Mouse (Mus musculus) heart, embryonic 13.5 days (tissue): ENCODE results near the gene Supt5. TPM values are rescaled to one million over a fixed set of nuclear protein-coding genes. Genes with fewer than 3 reads are reported as not detected.

Source experiments
- ATAC-seq: fragments of 200-750 bp; cut with Nextera tagmentation; 2 replicates; pipeline ENCODE4 v1.8.0; 2017; ENCODE audit warnings: moderate TSS enrichment; ENCODE audit not compliant: insufficient number of reproducible peaks, low FRiP score, low TSS enrichment; ENCODE audit errors: extremely low read depth
- H3K27ac ChIP-seq: fragments of 300-500 bp; sonication (generic); replicated peaks from 2 replicates; pipeline ENCODE4 v1.5.1; 2015; ENCODE audit warnings: moderate library complexity, mild to moderate bottlenecking, inconsistent platforms
- H3K27me3 ChIP-seq: fragments of 300-500 bp; sonication (generic); replicated peaks from 2 replicates; pipeline ENCODE4 v1.6.1; 2015; ENCODE audit warnings: mild to moderate bottlenecking, inconsistent platforms
- H3K36me3 ChIP-seq: fragments of 300-500 bp; sonication (generic); 2 replicates; pipeline ENCODE4 v1.6.1; 2015; ENCODE audit warnings: mild to moderate bottlenecking, inconsistent platforms
- H3K4me1 ChIP-seq: fragments of 300-500 bp; sonication (generic); 2 replicates; pipeline ENCODE4 v1.6.1; 2015; ENCODE audit warnings: inconsistent platforms
- H3K4me2 ChIP-seq: fragments of 300-500 bp; sonication (generic); 2 replicates; pipeline ENCODE4 v1.6.1; 2015; ENCODE audit warnings: inconsistent platforms, mild to moderate bottlenecking, moderate library complexity
- H3K4me3 ChIP-seq: fragments of 300-500 bp; sonication (generic); 2 replicates; pipeline ENCODE4 v1.5.1; 2015; ENCODE audit warnings: moderate library complexity, mild to moderate bottlenecking, inconsistent platforms
- H3K9ac ChIP-seq: fragments of 300-500 bp; sonication (generic); 2 replicates; pipeline ENCODE4 v1.6.1; 2015; ENCODE audit warnings: inconsistent platforms, mild to moderate bottlenecking, moderate library complexity
- H3K9me3 ChIP-seq: fragments of 300-500 bp; sonication (generic); 2 replicates; pipeline ENCODE4 v1.6.1; 2016; ENCODE audit warnings: inconsistent platforms
- WGBS: fragments of 180-500 bp; shearing (Covaris S2); methylation state at CpG from one replicate; pipeline ENCODE4 v1.1.7; 2015; ENCODE audit warnings: mixed read lengths; 5-methylcytosine and 5-hydroxymethylcytosine counted together
- polyA plus RNA-seq: library from polyadenylated mRNA; unstranded; fragments of >200 nt; fragmentation: Nextera tagmentation; extraction: Ambion mirVana; gene quantifications from 2 replicates; pipeline ENCODE4 v1.2.1, GENCODE M21; 2015

Gene Supt5
- polyA plus RNA-seq, 1 experiment from 2014 or later: 60.1 TPM

GRCm38 (mm10) chr7:28267129-28268041 lies 71.2 kb downstream of the Supt5 start, which contains the start of gene Eid2:
Gene Eid2 (plus strand): TSS chr7:28267881.
- 6% methylated on average over 54 of the region's 57 CpGs for WGBS
- Histone ChIP-seq H3K4me1 (peaks cover 11% of the 10 kb centered on the region), H3K27ac (peak within 1 kb of the TSS; percentile 86), H3K4me2 (peak within 1 kb of the TSS; percentile 90), H3K9ac (peak within 1 kb of the TSS; percentile 98), H3K27me3 (no peaks in the 10 kb centered on the region; the same call in 1 of the 2 replicates), H3K4me3 (peak within 1 kb of the TSS; percentile 92), H3K9me3 (no peaks in the 10 kb centered on the region), H3K36me3 (peaks cover 28% of the 10 kb centered on the region)
- peak; percentile 79 for ATAC-seq

- ATAC-seq: no peak
- Histone ChIP-seq H3K36me3 (peaks cover 14% of the 10 kb centered on the region), H3K4me3 (no peak overlapping the region), H3K27me3 (no peaks in the 10 kb centered on the region; the same call in 1 of the 2 replicates), H3K27ac (no peak overlapping the region), H3K4me2 (no peak overlapping the region), H3K9ac (no peak overlapping the region), H3K9me3 (no peaks in the 10 kb centered on the region), H3K4me1 (peaks cover 11% of the 10 kb centered on the region)
- 81% methylated on average over 13 of the region's 13 CpGs for WGBS
These were observed 73.2 kb downstream of the Supt5 start for GRCm38 (mm10) chr7:28265391-28265790.

Other genes with a start within 250 kb of the Supt5 start
- gene 9530053A07Rik, start 209.3 kb downstream of the Supt5 start, polyA plus RNA-seq: 0.05 TPM in 1 of 2 replicates, not detected in the other
- gene Fbl, start 169.0 kb downstream of the Supt5 start, polyA plus RNA-seq: 81.3 and 86.7 TPM in 2 replicates
- gene Dyrk1b, start 159.3 kb downstream of the Supt5 start, polyA plus RNA-seq: 8.8 and 9.0 TPM in 2 replicates
- gene Eid2, start 70.9 kb downstream of the Supt5 start, polyA plus RNA-seq: 1.1 and 1.2 TPM in 2 replicates
- 7.4 and 7.6 TPM in 2 replicates for gene Eid2b, start 61.0 kb downstream of the Supt5 start, polyA plus RNA-seq
- gene Selenov, start 47.6 kb downstream of the Supt5 start, polyA plus RNA-seq: not detected in 2 replicates
- gene Dll3, start 36.5 kb downstream of the Supt5 start, polyA plus RNA-seq: 0.05 and 0.19 TPM in 2 replicates
- 114 and 131 TPM in 2 replicates for gene Timm50, start 26.7 kb downstream of the Supt5 start, polyA plus RNA-seq
- 599 and 651 TPM in 2 replicates for gene Rps16, start 11.9 kb upstream of the Supt5 start, polyA plus RNA-seq
- 43.5 and 49.3 TPM in 2 replicates for gene Plekhg2, start 33.9 kb upstream of the Supt5 start, polyA plus RNA-seq
- gene Zfp36, start 41.5 kb upstream of the Supt5 start, polyA plus RNA-seq: 11.9 and 13.6 TPM in 2 replicates
- gene Med29, start 54.0 kb upstream of the Supt5 start, polyA plus RNA-seq: 49.9 and 54.2 TPM in 2 replicates
- 73.4 and 75.1 TPM in 2 replicates for gene Paf1, start 54.2 kb upstream of the Supt5 start, polyA plus RNA-seq
- gene Gmfg, start 98.7 kb upstream of the Supt5 start, polyA plus RNA-seq: 6.9 and 8.4 TPM in 2 replicates
- gene Lrfn1, start 113.2 kb upstream of the Supt5 start, polyA plus RNA-seq: 0.94 and 1.1 TPM in 2 replicates
- gene Ifnl2, start 171.7 kb upstream of the Supt5 start, polyA plus RNA-seq: not detected in 2 replicates
- not detected in 2 replicates for gene Ifnl3, start 184.1 kb upstream of the Supt5 start, polyA plus RNA-seq
- gene Sycn, start 202.1 kb upstream of the Supt5 start, polyA plus RNA-seq: not detected in 2 replicates
- not detected in 2 replicates for gene Nccrp1, start 208.5 kb upstream of the Supt5 start, polyA plus RNA-seq